ENCODE assay signal across 25 mouse cellular contexts in genomic region chr2:13132841-13133240, GRCm38 (mm10).
DNase-seq lines count a peak whose midpoint lies in the region; ATAC-seq and TF ChIP-seq lines count a peak whose summit lies in the region.
"Had no signal": no experiment of that assay in that cellular context is flagged by ENCODE, and none has a peak within 500 bp of the region (broad histone marks: within the 10 kb centered on the region; RNA-seq: fewer than 3 reads in every experiment).

No protein-coding gene starts in this region.

- DNase-seq in spleen, adult 2 months (ENCODE audit: low read depth in 1 of 2, low spot score in 2 of 2), result no peak
- no peak for DNase-seq in spleen, adult 18-20 months
- DNase-seq in CD4-positive helper T cell, adult 2 months (ENCODE audit: low read depth, low spot score), result peak; percentile 75
- peak; percentile 32 for DNase-seq in T-cell, adult 2 months (ENCODE audit: low spot score)
- no peak for DNase-seq in layer of hippocampus, adult 11-12 months (ENCODE audit: low spot score)
- no peak for DNase-seq in thymus, postnatal 4 days
- DNase-seq: adrenal gland, postnatal 10 days; adrenal gland, postnatal 36 days; B cell, adult 2 months; cerebellum, adult 18-20 months; cerebellum, adult 9-10 months; cerebellum, postnatal 14 days; gastrocnemius, postnatal 14 days; heart, adult 18-20 months; heart, postnatal 14 days; heart, postnatal 4 days had no signal

- no peak overlapping the region for H3K4me2 ChIP-seq in hindbrain, embryonic 13.5 days
- H3K4me2 ChIP-seq: forebrain, embryonic 13.5 days; heart, embryonic 13.5 days; hindbrain, embryonic 15.5 days had no signal

- 86% methylated on average over 8 of the region's 8 CpGs for WGBS in spleen, adult 2 months
- WGBS in hindbrain, embryonic 13.5 days, result 89% methylated on average over 8 of the region's 8 CpGs

- H3K4me3 ChIP-seq in spleen, adult 2 months (ENCODE audit: extremely low read depth, insufficient read depth, insufficient read length), result no peak overlapping the region
- no peak overlapping the region for H3K4me3 ChIP-seq in hindbrain, embryonic 13.5 days
- H3K4me3 ChIP-seq: forebrain, embryonic 10.5 days; forebrain, embryonic 13.5 days; heart, embryonic 10.5 days; heart, embryonic 13.5 days; hindbrain, embryonic 15.5 days had no signal

- H3K4me1 ChIP-seq in spleen, adult 2 months (ENCODE audit: control insufficient read depth, insufficient read depth, insufficient read length), result no peaks in the 10 kb centered on the region
- peaks cover 16% of the 10 kb centered on the region for H3K4me1 ChIP-seq in hindbrain, embryonic 13.5 days (replicated peaks)
- H3K4me1 ChIP-seq: forebrain, embryonic 13.5 days; heart, embryonic 10.5 days; heart, embryonic 13.5 days had no signal

- no peak overlapping the region for H3K9ac ChIP-seq in hindbrain, embryonic 13.5 days
- H3K9ac ChIP-seq: forebrain, embryonic 13.5 days; heart, embryonic 13.5 days; hindbrain, embryonic 15.5 days had no signal

- H3K9me3 ChIP-seq in hindbrain, embryonic 13.5 days, result no peaks in the 10 kb centered on the region
- H3K9me3 ChIP-seq: forebrain, embryonic 10.5 days; forebrain, embryonic 13.5 days; heart, embryonic 10.5 days; heart, embryonic 13.5 days; hindbrain, embryonic 15.5 days had no signal

- no peak for TF ChIP-seq CTCF in spleen, adult 2 months (IDR thresholded peaks at IDR 0.05; ENCODE audit: extremely low read depth, insufficient read depth, insufficient read length, insufficient replicate concordance)

- no peak for TF ChIP-seq POLR2A in spleen, adult 2 months (IDR thresholded peaks at IDR 0.05; ENCODE audit: low read depth, low read length)

- ATAC-seq in inflammation-experienced regulatory T-cells, adult 6 months, result peak; percentile 94
- ATAC-seq in hindbrain, embryonic 13.5 days (ENCODE audit: low FRiP score), result no peak
- ATAC-seq: forebrain, embryonic 13.5 days; forebrain, embryonic 16.5 days; intestine, embryonic 16.5 days had no signal

- H3K27ac ChIP-seq in spleen, adult 2 months (ENCODE audit: insufficient read depth, low read length), result peak overlapping the region; percentile 30; the same call in 1 of the 2 replicates
- no peak overlapping the region for H3K27ac ChIP-seq in hindbrain, embryonic 13.5 days
- H3K27ac ChIP-seq: forebrain, embryonic 10.5 days; forebrain, embryonic 13.5 days; heart, embryonic 10.5 days; heart, embryonic 13.5 days; hindbrain, embryonic 15.5 days had no signal

- H3K27me3 ChIP-seq in spleen, adult 2 months (ENCODE audit: control insufficient read depth, insufficient read depth, low read length), result no peaks in the 10 kb centered on the region
- no peaks in the 10 kb centered on the region for H3K27me3 ChIP-seq in hindbrain, embryonic 13.5 days
- H3K27me3 ChIP-seq: forebrain, embryonic 13.5 days; heart, embryonic 13.5 days; hindbrain, embryonic 15.5 days had no signal

- H3K36me3 ChIP-seq in spleen, adult 2 months (ENCODE audit: control insufficient read depth, insufficient read depth, low read length), result peaks cover 1% of the 10 kb centered on the region; the same call in 1 of the 2 replicates
- H3K36me3 ChIP-seq in hindbrain, embryonic 13.5 days, result no peaks in the 10 kb centered on the region
- H3K36me3 ChIP-seq: forebrain, embryonic 10.5 days; heart, embryonic 10.5 days; heart, embryonic 13.5 days; hindbrain, embryonic 15.5 days had no signal

Comparison
In these comparisons a context has a peak if more than half of its experiments do, and no peak if none do; other contexts are left out.
1. DNase-seq: peak in CD4-positive helper T cell, adult 2 months (single experiment) and T-cell, adult 2 months (single experiment); none in spleen, adult 2 months (0 of 2), spleen, adult 18-20 months (0 of 2), layer of hippocampus, adult 11-12 months (single experiment) and thymus, postnatal 4 days (single experiment).